Mouse (Mus musculus) liver, embryonic 14.5 days (tissue): ENCODE results near the gene BC049715.

Experiments
- CTCF ChIP-seq: IDR thresholded peaks from 2 replicates; pipeline ENCODE4 v1.5.1; 2016; ENCODE audit warnings: antibody characterized with exemption, low read depth, control low read depth
- EP300 ChIP-seq: IDR thresholded peaks from 2 replicates; pipeline ENCODE4 v1.6.1; 2016; ENCODE audit warnings: antibody characterized with exemption, low read depth

- no peak for TF ChIP-seq CTCF
- no peak for TF ChIP-seq EP300
Observed at GRCm38 (mm10) chr6:136868921-136869320, 41.5 kb downstream of the BC049715 start.
